Mouse (Mus musculus): ENCODE data around the gene Noc4l.

Gene Noc4l

DNA sequence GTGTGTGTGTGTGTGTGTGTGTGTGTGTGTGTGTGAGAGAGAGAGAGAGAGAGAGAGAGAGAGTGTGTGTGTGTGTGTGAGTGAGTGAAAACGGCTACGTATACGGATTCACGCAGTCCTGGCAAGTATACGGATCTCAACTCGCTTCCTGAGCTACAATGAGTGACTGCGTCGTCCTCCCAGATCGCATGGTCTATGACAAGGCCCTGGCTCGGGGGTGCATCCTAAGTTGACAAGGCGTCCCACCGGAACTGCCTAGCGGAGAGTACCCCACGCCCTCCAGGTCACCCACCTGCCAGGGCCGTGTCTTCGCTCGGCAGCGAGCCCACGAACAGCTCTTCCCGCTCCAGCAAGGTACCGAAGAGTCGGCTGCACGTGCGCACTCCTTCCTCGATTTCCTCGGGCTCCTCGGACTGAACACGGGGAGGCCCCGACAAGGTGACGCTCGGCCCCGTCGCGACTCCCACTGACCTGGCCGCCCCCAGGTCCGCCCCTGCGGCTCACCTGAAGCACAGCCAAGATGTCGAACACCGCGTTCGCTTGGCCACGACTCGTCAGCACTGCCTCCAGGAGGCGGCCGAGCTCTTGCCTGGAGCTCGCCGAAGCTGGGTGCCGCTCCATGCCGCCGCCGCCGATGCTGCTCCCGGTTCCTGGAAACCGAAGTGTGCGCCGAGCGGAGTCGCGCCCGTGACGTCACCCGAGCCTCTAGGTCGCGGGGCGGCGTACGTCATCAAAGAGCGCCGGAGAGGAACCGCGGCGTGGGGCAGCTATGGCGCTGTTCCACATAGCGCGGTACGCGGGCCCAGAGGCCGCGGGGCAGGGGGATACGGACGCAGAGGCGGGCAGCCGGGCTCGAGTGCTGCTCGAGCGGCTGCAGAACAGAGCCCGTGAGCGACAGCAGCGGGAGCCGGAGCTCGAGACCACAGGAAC is at the start of gene Noc4l, which contains the start of gene Ddx51:
Gene Noc4l, minus strand, starts transcription at position 699 of the 930 bp plus-strand sequence.
Gene Ddx51, plus strand, starts transcription at position 733 of the 930 bp plus-strand sequence.
- DNase-seq (ENCODE audit: low spot score in 2 of 2), result peak; percentile 84 to 96

DNA sequence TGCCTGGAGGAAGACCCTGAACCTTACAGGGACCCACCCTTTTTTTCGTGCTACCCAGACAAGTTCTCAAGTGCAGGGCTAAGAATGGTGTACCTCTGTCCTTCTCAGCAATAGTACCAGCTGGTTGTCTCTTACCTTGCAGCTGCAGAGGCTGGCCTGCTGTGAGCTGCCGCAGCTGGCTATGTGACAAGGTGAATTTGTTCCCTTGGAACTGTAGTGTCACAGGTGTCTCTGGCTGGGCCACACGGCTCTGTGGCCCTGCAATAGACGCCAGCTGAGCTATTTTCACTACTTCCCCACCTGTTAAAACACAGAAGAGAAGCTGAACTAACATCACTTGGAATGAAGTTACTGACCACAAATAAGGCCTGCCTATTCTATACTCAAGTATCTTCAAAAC is 45.4 kb upstream of the Noc4l start:
- no peak for DNase-seq (ENCODE audit: low spot score in 2 of 2)

DNA sequence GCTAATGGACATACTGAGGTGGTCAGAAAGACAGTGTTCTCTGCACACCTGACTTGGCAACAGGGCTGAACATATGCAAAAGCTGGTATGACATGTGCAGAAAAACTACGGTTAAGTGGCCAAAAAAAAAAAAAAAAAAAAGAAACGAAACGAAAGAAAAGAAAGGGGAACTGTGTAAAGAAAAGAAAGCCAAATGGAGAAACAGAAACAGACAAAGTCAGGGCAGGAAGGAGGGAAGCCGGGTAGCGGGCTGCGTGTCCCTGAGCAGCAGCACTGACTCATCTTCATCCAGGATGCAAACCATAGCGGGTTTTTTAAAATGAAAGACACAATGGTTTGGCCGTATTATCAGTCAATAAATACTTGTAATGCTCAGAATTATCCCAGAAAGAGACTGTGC is 28.8 kb upstream of the Noc4l start:
- DNase-seq (ENCODE audit: low spot score in 2 of 2), result no peak

DNA sequence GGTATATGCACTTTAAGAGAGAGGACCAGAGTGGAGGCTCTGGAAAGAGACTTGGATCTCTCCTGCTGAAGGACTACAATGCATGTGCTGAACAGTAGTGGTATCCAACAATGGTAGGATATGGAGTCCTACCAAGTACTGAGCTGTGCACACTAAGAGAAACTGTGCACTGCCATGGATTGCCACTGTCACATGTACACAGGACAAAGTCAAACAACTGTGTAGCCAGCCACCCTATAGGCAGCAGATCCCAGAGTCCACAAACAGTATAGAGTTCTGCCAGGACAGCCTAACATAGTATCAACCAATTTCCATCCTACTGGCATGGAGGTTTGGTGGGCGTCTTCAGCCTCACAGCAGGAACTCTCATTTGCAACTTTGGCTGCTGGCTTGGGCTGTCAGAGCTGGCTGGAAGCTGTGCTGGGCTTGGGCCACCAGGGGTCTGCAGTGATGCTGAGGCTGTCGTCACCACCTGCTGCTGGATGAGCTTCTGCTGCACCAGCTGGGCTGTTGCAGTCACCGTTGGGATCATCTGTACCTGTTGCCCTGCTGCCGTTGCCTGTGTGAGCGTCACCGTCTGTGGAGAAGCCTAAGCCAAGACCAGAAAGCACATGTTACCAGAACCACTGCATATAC is 12.4 kb upstream of the Noc4l start:
- DNase-seq (ENCODE audit: low spot score in 2 of 2), result no peak

DNA sequence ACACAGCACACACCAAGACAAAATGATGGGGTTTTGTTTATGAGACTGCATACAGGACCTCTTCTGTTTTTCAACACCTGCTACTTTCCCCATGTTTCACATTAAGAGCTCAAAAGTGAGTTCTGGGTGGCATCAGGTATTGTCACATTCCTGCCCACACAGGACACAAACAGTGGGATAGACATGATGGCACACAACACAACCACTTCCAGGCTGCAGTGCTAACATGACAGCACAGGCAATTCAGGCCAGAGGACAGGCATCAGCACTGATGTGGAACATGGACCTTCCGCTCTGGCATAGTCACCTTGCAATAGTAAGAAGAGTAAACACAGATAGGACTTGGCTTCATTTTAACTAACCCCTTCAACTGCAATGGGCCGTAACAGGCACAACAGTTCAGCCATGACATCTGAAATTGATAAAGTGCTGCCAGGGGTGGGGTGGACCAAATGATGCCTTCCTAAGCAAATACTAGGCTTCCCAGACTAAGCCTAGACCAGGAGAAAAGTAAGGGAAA is 11.6 kb upstream of the Noc4l start:
- DNase-seq (ENCODE audit: low spot score in 2 of 2), result no peak

DNA sequence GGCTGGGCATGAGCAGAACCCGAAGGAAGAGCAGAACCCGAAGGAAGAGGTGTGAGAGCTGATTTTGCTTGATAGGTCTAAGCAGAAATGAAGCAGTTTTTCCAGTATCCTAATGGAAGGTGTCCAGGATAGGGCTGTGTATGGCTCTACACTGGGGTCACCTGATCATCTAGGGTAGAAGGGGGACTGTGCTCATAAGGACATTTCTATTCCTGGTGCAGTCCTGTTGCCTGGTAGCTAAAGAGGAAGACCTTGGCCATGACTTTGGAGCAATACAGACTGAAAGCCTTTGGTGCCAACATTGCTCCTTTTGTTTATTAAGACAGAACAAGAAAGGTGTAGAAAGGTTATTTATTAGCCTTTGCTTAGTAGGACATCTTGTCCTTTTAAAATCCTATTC is 10.8 kb upstream of the Noc4l start:
- no peak for DNase-seq (ENCODE audit: low spot score in 2 of 2)

DNA sequence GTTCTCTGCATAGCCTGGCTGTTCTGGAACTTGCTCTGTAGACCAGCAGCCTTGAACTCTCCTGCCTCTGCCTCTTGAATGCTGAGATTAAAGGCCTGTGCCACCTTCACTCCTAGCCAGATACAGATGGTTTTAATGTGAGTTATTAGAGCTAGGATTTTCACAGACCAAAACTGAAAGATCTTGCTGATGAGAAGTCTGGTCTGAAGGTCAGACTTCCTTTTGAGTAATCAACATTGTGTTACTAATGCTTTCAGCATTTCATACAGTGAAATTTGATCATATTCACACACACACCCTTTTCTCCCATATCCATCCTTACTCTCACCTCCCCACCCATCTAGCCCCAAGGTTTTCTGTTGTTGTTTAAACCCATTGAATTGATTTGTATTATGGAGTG is 6.5 kb upstream of the Noc4l start:
- no peak for DNase-seq (ENCODE audit: low spot score in 2 of 2)

DNA sequence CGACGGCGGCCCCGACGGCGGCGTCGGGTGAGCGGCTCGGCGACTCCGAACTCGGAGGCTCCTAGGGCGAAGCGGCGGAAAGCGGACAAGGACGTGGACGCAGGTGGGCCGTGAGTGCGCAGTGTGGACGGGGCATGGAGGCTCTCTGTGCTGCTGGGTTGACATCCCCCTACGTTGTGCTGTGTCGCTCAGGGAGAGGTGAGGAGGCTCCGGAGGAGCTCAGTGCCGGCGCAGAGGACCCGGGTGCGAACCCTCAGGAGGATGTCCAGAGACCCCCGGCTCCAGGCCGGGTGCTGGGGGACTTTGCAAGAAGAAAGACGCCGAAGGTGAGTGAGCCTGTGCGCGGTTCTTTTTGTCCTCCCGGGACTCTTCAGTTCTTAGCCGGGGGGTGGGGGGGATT is 469 bp upstream of the Noc4l start:
- no peak for DNase-seq (ENCODE audit: low spot score in 2 of 2)

DNA sequence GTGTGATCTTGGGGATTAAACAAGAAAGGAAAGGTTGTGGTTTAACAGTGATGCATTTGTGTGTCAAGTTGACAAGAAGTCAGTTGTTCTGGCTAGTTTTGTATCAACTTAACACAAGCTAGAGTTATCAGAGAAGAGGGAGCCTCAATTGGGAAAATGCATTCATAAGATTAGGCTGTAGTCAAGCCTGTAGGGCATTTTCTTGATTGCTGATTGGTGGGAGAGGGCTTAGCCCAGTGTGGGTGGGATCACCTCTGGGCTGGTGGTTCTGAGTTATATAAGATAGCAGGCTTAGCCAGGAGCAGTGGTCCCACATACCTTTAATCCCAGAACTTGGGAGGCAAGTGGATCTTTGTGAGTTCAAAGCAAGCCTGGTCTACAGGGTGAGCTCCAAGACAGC is 6.8 kb downstream of the Noc4l start:
- DNase-seq (ENCODE audit: low spot score in 2 of 2), result no peak

DNA sequence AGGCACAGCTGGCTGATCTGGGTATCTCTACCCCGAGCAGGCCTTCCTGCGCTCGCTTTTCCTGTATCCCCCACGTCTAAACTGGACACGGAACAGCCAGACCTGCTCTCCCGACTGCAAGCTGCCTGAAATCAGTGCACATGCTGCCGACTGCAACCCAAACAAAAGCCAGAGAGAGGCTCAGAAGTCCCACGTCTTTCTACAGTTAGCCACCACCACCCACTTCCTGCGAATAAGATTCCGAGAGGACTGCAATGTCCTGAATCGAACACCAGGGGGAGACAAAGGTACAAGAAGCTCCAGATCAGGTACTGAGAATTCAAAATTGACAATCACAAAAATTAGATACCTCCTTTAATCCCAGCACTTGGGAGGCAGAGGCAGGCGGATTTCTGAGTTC is 13.8 kb downstream of the Noc4l start:
- peak; percentile 68 to 82 for DNase-seq (ENCODE audit: low spot score in 2 of 2)

DNA sequence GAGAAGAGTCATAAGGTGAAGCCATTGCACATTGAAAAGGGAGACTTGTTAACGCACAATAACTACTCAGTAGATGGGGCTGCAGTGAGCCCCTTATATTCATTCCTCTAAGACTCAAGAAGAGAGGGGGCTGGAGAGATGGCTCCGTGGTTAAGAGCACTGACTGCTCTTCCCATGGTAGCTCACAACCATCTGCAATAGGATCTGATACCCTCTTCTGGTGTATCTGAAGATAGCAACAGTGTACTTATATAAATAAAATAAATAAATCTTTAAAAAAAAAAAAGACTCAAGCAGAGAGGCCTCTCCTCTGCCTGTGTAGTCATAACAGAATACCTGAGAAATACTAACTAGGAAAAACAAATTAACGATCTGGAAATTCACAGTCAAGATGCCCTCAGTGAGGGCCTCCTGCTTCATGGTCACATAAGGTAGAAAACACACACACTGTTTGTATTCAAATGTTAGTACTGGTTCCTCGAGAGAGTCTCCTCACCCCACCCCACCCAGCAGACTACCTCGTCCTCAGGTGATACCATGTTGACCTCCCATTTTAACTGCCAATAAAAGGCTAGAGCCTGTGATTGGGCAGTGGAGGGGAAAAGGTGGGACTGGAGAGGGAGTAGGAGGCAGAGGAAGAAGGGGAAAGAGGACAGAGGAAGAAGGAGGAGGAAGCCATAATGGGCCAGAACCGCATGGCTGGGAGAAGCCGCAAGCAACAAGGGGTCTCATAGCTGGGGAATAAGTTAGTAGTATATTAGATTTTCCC is 14.7 kb downstream of the Noc4l start:
- no peak for DNase-seq (ENCODE audit: low spot score in 2 of 2)

DNA sequence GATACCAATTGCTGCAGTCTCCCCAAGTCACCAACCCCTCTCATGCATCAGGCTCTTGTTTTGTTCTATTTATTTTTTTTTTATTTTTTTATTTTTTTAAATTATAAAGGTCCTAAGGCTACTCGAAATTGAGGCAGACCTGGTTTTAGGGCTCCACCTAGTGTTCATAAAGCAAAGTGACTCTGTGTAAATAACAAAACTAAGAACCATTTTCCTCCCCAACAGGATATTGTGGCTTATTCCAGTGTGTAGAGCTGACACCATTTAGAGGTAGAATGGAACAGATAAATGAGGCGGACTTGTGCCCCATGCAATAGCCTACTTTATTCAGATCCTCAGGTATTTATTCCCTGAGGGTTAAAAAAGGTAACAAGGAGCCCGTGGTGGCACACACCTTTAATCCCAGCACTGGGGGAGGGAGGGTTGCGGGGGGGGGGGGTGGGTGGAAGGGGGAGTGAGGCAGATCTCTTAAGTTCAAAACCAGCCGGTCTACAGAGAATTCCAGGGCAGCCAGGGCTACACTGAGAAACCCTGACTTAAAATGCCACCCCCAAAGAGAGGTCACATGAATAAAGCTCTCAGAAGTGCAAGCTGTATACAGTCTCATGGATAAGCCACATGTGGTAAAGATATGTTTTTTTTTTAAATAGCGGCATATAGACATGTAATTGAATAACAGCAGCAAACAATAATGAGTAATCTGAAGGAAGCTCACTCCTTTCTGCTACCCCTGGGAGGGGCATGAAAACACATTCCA is 17.1 kb downstream of the Noc4l start:
- DNase-seq (ENCODE audit: low spot score in 2 of 2), result no peak

DNA sequence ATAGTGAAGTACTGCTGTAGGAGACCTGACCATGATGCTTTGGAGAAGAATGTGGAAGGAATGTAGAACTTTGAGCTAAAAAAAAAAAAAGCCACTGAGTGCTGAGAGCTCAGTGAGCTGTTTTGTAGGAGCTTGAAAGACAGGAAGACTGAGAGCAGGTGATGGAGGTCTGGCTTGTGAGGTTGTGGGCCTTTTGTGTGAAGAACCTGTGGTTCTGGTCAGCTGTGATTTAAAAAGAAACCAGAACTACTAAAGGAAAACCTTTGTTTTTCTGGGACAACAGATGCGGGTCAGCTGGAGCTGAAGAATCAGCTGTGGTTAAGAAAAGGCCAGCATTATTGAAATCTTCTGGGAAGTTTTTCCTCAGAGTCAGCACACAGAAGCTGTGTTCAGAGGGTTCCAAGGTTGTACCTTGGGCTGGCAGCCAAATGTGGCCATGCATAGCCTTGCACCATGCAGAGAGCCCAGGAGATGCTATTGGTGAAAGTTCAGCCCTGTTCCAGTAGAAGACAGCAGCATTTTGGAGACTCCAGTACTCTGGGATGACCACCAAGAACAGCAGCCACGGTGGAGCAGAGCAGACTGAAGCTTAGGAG is 23.6 kb downstream of the Noc4l start:
- no peak for DNase-seq (ENCODE audit: low spot score in 2 of 2)

DNA sequence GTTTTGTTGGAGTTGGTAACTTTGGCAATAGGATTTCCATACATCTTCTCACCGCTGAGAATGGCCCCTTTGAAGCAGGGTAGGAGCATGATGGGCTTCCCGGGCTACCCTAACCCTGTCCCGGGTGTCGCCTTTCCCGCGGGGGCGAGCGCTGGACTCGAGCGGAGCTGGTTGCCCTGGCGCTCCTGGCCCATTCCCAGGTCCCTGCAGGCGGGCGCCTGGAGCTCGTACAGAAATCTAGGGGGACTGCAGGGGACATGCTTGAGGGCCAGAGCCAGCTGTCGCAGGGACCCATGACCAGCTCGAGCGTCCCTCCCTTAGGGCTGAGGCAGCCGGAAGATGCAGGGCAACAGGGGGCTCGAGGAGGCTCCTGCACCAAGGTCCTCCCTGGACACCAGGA is 25.1 kb downstream of the Noc4l start:
- no peak for DNase-seq (ENCODE audit: low spot score in 2 of 2)

DNA sequence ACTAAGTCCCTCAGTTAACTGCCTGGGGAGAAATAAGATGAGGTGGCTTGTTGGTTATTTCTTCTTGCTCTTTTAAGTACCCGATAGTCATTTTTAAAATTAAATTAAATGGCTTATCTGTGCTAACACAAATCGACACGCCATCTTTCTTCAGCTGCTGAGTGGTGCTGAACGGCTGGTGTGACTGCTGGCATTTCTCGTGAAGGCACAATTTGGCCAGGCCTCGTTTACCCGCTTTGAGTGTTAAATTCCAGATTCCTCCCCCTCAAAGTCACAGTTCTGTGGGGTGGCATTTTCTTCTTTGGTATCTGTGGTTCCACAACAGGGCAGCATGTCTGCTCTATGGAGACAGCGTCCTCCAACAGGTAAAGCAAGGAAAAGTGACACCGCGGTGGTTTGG is 25.9 kb downstream of the Noc4l start:
- DNase-seq (ENCODE audit: low spot score in 2 of 2), result no peak

DNA sequence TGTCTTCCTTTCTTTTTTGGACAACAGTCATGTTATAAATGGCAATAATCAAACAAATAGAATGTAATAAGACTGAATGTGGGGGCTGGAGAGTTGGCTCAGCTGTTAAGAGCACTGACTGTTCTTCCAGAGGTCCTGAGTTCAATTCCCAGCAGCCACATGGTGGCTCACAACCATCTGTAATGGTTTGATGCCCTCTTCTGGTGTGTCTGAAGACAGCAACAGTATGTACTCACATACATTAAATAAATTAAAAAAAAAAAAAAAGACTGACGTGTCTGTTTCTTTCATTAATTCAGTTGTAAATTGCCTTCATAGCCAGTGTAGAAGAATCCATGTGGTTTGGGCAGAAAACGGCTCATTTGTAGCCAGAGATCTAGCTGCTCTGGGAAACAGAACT is 28.9 kb downstream of the Noc4l start:
- DNase-seq (ENCODE audit: low spot score in 2 of 2), result no peak

DNA sequence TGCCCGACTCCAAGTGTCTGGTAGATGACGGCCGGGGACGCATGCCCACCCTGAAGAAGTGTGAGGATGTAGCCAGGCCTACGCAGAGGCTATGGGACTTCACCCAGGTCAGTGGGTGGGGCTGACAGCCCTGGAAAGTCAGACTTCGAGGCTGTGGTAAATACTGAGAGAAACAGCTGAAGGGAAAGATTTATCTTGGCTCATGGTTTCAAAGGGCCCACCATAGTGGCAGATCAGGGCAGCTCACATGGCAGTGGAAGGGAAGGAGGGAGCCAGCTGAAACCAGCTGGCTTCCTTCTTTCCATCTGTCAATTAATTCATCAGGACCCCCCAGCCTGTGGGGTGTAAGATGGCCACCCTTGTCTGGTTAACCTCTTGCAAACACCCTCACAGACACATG is 34.0 kb downstream of the Noc4l start:
- DNase-seq (ENCODE audit: low spot score in 2 of 2), result no peak

DNA sequence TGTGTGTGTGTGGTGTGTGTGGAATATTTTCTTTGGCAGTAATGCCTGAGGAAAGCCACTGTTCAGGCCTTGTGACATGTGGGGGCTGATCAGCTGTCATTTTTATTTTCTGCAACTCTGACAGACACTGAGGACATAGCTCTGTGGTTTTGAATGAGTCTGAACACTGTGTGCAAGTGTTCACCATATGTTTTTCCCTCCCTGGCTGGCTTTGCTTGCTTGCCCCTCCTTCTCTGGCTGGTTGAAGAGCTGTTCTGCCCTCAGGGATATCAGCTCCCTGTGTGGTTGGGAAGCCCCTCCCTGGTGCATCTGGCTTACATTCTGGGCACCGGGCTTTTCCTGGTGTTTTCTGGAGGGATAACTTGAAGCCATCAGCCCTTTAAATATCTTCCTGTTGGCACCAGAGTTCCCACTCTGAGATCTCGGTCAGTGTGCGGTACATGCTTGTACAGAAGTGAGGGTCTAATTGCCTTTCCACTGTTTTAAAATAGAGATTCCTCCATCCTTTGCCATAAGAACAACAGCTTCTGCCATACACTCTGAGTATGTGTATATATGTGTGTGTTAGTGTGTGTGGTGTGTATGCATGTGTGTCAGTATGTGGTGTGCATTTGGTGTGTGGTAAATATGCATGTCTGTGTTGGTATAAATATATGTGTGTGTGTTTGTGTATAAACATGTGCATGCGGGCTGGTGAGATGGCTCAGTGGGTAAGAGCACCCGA is 41.6 kb downstream of the Noc4l start:
- no peak for DNase-seq (ENCODE audit: low spot score in 2 of 2)

DNA sequence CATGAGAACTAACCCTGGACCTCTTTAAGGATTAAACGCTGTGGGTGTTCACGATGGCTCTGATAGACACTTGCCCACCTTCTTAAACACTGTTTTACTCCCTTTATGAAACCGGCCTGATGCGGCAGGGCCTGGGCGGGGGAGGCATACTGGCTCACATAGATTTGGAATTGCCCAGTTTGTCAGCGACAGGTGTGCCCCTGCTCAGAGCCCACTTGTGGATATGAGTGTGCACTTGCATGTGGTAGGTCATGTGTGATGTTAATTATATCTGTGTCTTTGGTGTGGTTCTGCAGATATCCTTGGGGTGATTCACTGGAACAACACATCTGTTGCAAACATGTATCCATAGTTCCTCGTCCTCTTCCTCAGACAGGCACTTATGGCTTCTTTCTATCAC is 42.7 kb downstream of the Noc4l start:
- no peak for DNase-seq (ENCODE audit: low spot score in 2 of 2)

DNA sequence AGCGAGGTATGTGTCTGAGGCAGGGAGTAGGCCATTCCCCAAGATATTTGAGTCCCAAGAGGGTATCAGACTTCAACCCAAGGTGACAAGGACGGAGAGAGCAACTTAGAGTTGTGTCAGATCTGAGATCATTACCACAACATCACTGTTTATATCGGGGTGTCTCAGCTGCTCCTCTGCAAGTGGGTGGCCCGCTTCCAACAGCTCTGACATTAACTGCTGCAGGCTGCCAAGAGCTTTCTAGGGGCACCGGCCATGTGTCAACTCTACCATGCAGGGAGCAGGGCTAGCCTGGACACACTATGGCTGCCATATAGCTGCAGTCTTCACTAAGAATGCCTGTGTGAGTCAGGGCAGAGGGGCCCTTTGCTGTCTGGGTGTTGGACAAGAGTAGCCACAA is 43.3 kb downstream of the Noc4l start:
- DNase-seq (ENCODE audit: low spot score in 2 of 2), result no peak
